Mouse (Mus musculus) cerebellum, postnatal 4 days (tissue): ENCODE data around the gene Thy1.
A peak's percentile ranks its signal among the peaks of the same experiment; 100 is the strongest.

ENCODE experiments used
- DNase-seq, 2 experiments: peaks; one replicate each; pipeline ENCODE4 v3.0.0; 2022; ENCODE audit warnings: low spot score in 2 of 2, mixed read lengths in 1 of 2

Thy1 gene

GRCm38 (mm10) chr9:44067241-44067959, 24.2 kb downstream of the Thy1 start:
- no peak for DNase-seq

DNA sequence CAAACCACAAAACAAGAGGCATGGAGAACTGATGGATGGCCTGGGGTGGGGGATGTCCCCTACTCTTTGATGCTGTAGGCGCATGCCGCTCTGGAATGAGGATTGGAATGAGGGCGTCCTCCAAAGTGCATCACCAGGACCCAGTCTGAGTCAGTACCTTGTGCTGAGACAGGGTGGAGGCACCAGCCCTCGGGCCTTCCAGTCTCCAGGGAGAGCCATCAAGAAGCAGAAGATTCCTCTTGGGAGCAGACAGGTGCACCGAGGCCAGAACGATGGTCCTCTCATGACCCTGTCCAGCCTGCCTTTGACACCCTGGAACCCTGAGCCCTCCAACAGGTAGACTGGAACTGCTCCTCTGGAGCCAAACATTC, 24.8 kb downstream of the Thy1 start:
- no peak for DNase-seq

DNA sequence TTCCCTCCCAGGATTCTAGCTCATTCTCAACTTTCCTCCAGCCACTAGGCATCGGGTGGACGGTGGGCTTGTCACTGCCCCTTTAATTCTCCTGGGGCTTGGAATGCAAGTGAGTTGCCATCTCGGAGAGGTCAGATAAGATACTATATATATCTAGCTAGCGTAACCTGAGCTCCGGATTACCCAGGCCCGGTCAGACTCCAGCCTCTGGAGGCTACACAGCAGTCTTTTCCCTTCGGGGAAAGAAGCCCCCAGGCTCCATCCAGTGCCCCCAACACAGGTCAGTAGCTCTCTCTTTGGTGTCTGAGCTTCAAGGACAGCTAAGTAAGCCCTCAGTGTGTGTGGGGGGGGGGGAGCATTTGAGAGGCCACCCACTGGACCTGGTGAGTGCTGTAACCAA, 26.1 kb downstream of the Thy1 start:
- no peak for DNase-seq

- no peak for DNase-seq
Observed at GRCm38 (mm10) chr9:44070113-44070843, 27.1 kb downstream of the Thy1 start.

DNA sequence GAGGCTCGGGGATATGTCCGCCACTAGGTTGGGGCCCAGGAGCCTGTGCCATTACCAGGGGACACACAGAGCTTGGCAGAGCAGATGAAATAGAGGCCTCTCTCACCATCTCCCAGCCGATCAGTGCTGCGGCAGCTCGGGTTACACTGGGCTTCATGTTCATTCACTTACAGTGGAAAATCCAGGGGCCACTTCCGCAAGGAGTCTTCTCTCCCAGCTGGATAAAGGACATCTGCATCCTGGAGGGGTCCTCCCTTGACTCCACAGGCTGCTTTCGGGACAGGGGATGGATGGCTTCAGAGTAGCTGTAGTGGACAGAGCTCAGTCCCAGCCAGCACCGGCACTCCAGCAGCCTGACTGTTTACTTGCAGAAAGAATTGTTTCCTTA, 27.7 kb downstream of the Thy1 start:
- no peak for DNase-seq

DNA sequence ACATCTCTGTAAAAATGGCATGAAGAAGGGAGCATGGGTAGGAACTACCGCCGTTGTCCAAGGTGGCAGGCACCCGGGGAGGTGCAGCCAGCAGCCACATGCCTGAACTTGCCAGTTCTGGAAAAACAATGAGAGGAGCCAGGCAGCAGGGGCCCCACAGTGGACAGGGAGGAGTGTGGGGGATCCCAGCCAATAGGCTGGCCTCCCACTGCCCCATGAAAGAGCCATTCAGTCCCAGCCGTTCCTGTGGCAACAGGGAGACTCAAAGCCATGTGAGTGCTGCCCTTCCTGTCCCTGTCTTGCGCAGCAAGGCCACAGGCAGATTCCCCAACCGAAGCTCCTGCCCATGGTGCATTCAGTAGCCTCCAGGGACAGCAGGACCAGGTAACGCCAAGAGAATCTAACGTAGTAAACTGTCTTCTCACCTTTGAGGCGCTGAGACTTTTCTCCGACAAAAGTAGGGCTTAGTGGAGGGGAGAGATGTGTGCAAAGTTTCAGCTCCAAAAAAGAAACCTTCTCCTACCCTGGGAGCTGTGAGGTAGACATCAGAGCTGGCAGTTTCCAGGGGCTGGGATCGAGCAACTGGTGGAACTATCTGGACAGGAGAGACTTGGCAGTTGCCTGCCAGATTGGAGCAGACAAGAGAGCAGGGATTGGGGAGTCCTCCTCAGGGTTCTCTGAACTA, 28.9 kb downstream of the Thy1 start:
- no peak for DNase-seq

DNA sequence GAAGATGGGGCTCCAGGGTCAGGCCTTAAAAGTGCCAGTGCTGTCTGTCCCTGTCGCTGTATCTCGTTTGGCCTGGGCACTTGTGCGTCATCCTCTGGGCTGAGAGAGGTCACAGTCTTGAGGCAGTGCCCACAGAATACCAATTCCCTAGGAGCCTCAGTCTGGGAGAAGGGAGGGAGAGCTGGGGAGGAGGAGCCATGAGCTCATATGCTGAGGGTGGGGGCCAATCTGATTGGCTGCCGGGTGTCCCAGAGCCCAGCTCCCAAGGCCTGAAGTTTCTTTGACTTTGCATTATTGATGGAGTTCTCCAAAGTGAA, 29.4 kb downstream of the Thy1 start:
- DNase-seq = no peak

- DNase-seq = no peak
Observed at GRCm38 (mm10) chr9:44073115-44073514, 29.9 kb downstream of the Thy1 start.

- no peak for DNase-seq
Observed at GRCm38 (mm10) chr9:44074395-44075275, 31.5 kb downstream of the Thy1 start.

DNA sequence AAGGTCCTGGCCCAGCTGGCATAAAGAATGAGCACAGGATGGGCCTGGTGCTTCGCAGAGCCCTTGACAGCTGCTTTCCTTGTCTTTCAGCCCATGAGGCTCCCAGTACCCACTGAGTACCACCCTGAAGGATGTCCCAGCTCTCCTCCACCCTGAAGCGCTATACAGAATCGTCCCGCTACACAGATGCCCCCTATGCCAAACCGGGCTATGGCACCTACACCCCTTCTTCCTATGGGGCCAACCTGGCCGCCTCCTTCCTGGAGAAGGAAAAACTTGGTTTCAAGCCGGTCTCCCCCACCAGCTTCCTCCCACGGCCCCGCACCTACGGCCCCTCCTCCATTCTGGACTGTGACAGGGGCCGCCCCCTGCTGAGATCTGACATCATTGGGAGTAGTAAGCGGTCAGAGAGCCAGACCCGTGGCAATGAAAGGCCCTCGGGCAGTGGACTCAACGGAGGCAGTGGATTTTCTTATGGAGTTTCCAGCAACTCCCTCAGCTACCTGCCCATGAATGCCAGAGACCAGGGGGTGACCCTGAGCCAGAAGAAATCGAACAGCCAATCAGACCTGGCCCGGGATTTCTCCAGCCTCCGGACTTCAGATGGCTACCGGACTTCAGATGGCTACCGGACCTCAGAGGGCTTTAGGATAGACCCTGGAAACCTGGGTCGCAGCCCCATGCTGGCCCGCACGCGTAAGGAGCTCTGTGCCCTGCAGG, 32.3 kb downstream of the Thy1 start:
- no peak for DNase-seq

- no peak for DNase-seq
Observed at GRCm38 (mm10) chr9:44075996-44076763, 33.0 kb downstream of the Thy1 start.

- DNase-seq = peak in 1 of 2 experiments; percentile 53
Observed at GRCm38 (mm10) chr9:44076764-44077120, 33.6 kb downstream of the Thy1 start.

DNA sequence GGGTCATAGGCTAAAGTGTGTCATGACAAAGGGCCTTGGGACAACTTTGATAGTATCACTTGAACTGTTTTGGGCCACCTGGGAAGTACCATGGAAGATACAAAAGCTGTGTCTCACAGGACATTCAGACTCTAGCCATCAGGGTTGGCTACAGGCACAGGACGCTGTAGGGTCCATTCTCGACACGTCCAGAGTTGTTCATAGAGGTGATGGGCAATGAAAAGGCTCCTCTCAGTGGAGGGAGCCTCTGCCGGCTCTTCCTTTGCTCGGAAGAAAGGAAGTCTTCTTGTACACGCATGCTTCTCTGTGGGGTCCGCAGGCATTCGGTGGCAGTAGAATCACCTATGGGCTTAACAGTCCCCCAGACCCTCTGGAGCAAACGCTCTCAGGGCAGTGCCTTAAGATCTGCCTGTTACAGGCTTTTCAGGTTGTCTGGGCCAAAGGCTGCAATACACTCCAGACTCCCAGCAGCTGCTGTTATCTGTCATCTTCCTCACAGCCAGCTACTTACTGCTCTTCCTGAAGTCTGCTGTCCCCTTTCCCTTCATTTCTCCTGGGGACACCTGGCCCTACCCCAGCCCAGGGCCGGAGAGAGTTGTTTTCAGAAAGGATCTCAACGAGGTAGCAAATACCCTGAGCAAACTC, 34.2 kb downstream of the Thy1 start:
- DNase-seq = no peak

GRCm38 (mm10) chr9:44078136-44078797, 35.1 kb downstream of the Thy1 start:
- DNase-seq = no peak

- peak; percentile 54 to 74 for DNase-seq
Observed at GRCm38 (mm10) chr9:44078955-44079756, 36.0 kb downstream of the Thy1 start.

GRCm38 (mm10) chr9:44079997-44080780, 37.0 kb downstream of the Thy1 start:
- no peak for DNase-seq

DNA sequence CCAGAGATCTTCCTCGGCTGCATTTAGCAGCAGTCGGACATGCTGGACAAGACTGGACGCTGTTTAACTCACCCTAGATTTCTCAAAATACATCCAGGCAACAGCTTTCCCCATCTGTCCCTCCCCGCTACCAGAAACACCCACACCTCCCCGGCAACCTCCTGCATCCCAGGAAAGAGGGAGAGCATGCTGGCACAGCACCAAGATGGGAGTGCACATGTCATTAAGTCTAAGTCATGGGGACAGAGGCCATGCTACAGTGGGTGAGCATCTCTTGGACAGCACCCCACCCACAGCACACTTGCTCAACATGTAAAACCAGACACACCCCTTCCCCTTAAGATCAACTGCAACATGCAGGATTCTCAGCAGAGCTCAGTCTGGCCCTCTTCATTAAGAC, 37.8 kb downstream of the Thy1 start:
- no peak for DNase-seq

DNA sequence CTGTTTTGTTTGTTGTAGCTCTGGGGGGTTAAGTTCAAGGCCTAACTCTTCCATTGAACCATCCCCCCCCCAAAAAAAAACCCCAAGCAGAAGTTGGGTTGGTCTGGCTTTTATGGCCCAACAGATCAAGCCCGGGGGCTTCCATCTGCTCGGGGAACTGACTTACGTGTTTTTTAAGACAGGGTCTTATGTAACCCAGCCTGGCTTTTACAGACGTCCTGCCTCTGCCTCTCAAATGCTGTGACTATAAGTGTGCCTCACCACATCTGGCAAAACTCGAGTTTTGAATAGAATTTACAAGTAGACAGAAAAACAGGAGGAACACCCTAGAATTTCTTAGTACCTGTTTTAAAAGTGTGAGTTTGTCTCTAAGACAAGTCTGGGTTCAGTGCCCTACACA, 38.4 kb downstream of the Thy1 start:
- DNase-seq = no peak
